Mouse (Mus musculus): Measurements from ENCODE around the gene Abhd17c. TPM values are rescaled to one million over a fixed set of nuclear protein-coding genes. Genes with fewer than 3 reads are reported as not detected.
A peak's percentile ranks its signal among the peaks of the same experiment; 100 is the strongest.
"Not testable (repeated sequence)": the region's sequence is repeated elsewhere in the genome, so short reads cannot be mapped to it uniquely, and the experiment has no call there.

Gene Abhd17c
- total RNA-seq, 2 experiments from 2014 or later, result 33.3 to 37.6 TPM

- no peak for DNase-seq (ENCODE audit: extremely low spot score in 1 of 2, low spot score in 2 of 2)
- H3K27ac ChIP-seq, result no peak overlapping the region
- no peak overlapping the region for H3K4me3 ChIP-seq
- intact Hi-C loops (cut with DNase I), result no loop called here
- no peak for TF ChIP-seq CTCF (IDR thresholded peaks at IDR 0.05)
Observed at GRCm38 (mm10) chr7:84132704-84133103, 19.0 kb downstream of the Abhd17c start.

DNA sequence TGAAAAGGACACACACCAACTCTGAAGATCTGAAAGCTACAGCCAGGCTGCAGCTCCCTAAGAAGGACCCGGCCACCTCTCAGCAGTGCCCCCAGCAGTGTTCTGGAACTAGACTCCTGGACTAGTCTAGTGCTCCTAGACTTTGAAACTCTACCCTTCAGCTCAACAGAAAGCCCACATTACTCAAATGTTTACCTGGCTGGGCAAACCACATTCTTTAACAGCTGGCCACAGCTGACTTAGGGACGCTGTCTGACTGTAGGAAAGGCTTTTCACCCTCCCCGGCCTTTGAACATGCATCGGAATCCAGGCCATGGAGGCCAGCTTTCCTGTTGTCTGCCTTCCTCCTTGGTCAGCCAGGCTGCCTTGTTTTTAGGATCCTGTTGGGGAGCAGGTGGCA lies 20.0 kb downstream of the Abhd17c start:
- no peak for TF ChIP-seq CTCF (IDR thresholded peaks at IDR 0.05)

GRCm38 (mm10) chr7:84128661-84129060 lies 23.0 kb downstream of the Abhd17c start:
- no peak for TF ChIP-seq CTCF (IDR thresholded peaks at IDR 0.05)
- no peak for DNase-seq (ENCODE audit: extremely low spot score in 1 of 2, low spot score in 2 of 2)
- H3K27ac ChIP-seq, result peak overlapping the region; percentile 5; the same call in 1 of the 2 replicates

More for the DNA sequence above, 20.0 kb downstream of the Abhd17c start:
- no peak for DNase-seq (ENCODE audit: extremely low spot score in 1 of 2, low spot score in 2 of 2)
- Histone ChIP-seq H3K4me3 (no peak overlapping the region), H3K27ac (no peak overlapping the region)
- intact Hi-C loops (cut with DNase I), result no loop called here

DNA sequence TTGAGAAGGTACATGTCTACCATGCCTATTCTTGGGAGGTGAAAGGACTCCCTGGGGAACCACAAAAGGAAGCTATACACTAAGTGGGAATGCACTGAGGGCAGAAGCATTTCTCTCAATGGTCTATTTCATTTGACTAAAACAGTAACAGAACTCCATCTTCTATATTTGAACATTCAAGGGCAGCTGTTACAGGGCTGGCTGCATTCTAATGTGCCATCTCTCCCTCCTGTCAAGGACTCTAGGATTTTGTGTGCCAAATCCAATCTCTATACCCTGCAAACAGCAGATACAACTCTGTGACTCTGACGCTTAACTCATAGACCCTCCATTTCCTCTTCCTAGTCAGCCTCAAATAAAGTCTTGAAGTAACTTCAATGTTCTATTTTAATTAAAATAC lies 26.0 kb downstream of the Abhd17c start:
- Histone ChIP-seq H3K4me3 (no peak overlapping the region), H3K27ac (no peak overlapping the region)
- DNase-seq (ENCODE audit: extremely low spot score in 1 of 2, low spot score in 2 of 2), result no peak
- intact Hi-C loops (cut with DNase I), result no loop called here
- TF ChIP-seq CTCF (IDR thresholded peaks at IDR 0.05), result no peak

More at GRCm38 (mm10) chr7:84128661-84129060, 23.0 kb downstream of the Abhd17c start:
- H3K4me3 ChIP-seq, result no peak overlapping the region
- intact Hi-C loops (cut with DNase I), result no loop called here

- DNase-seq (ENCODE audit: extremely low spot score in 1 of 2, low spot score in 2 of 2); intact Hi-C loops (cut with DNase I); H3K4me3 ChIP-seq; H3K27ac ChIP-seq: not testable (repeated sequence)
Observed at GRCm38 (mm10) chr7:84123651-84124050, 28.0 kb downstream of the Abhd17c start.

- no peak for DNase-seq (ENCODE audit: extremely low spot score in 1 of 2, low spot score in 2 of 2)
- intact Hi-C loops (cut with DNase I), result no loop called here
- Histone ChIP-seq H3K4me3 (no peak overlapping the region), H3K27ac (no peak overlapping the region)
- TF ChIP-seq CTCF (IDR thresholded peaks at IDR 0.05), result no peak
Observed at GRCm38 (mm10) chr7:84121778-84122177, 29.9 kb downstream of the Abhd17c start.

GRCm38 (mm10) chr7:84120142-84120760 lies 31.4 kb downstream of the Abhd17c start:
- no peak overlapping the region for H3K27ac ChIP-seq
- TF ChIP-seq CTCF (IDR thresholded peaks at IDR 0.05), result no peak
- no peak for DNase-seq (ENCODE audit: extremely low spot score in 1 of 2, low spot score in 2 of 2)
- H3K4me3 ChIP-seq, result no peak overlapping the region
- intact Hi-C loops (cut with DNase I), result no loop called here

DNA sequence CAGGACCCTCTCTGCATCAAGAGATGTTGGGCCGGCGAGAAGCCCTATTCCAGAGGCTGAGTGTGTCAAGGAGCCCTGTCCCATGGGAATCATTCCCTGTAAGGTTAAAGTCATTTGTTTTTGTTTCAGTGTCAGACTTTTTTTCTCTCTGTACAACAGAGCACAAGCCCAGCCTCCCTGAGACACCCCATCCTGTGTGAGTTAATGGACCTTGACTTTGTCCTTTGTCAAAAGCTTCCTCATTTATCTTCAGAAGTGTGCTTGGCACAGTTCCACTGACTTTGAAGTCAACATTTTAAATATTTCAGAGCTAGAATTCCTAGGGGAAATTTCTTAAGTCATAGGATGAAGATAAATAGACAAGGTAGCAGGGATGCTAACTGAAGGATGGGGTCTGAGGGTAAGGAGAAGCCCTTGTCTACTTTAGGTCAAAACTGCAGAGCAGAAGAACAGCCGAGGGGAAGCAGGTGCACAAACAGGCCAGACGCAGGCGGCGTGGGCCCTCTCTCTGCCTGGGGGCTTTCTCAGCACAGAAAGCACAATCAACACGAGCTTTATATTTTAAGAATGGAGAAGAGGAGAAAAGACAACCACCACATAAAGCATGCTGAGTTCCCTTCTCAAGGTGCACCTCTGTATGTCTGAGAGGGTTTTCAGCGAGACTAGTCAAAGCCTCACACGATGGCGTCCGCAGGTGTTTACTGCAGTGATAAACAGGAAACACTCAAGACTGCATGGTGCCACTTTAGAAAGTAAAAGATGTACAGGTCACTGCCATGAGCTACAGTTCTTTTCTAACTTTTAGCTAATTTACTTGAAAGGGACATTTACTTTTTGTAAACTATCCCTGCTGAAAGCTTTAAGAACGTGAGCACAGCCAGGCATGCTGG lies 32.2 kb downstream of the Abhd17c start:
- TF ChIP-seq CTCF (IDR thresholded peaks at IDR 0.05), result no peak
- Histone ChIP-seq H3K27ac (no peak overlapping the region), H3K4me3 (no peak overlapping the region)
- intact Hi-C loops (cut with DNase I), result no loop called here
- no peak for DNase-seq (ENCODE audit: extremely low spot score in 1 of 2, low spot score in 2 of 2)

DNA sequence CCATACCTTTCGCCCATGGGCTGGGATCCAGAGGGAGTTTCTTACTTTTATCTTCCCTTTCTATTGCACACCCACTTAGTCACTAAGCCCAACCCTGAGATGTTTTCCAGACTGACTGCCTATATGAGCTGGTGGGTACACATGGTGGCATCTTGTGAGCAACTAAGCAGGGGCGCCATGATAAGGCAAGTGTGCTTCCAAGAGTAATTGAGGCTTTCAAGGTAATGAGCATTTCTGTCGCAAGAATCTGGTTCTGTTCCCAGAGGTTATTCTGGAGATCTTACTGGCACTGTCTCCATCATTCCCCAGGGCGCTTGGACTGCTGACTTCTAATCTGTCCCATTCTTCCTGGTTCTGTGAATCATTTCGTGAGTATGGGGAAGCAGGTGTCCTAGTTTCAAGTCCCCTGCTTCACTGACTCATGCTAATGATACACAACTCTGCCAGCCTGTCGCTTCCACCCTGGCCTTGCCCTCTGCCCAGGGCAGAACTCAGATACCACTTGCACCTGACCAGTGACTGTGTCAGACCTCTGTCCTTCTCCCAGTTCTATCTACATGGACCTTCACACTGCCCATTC lies 34.1 kb downstream of the Abhd17c start:
- Histone ChIP-seq H3K4me3 (no peak overlapping the region), H3K27ac (no peak overlapping the region)
- no peak for DNase-seq (ENCODE audit: extremely low spot score in 1 of 2, low spot score in 2 of 2)
- intact Hi-C loops (cut with DNase I), result no loop called here
- TF ChIP-seq CTCF (IDR thresholded peaks at IDR 0.05), result no peak

DNA sequence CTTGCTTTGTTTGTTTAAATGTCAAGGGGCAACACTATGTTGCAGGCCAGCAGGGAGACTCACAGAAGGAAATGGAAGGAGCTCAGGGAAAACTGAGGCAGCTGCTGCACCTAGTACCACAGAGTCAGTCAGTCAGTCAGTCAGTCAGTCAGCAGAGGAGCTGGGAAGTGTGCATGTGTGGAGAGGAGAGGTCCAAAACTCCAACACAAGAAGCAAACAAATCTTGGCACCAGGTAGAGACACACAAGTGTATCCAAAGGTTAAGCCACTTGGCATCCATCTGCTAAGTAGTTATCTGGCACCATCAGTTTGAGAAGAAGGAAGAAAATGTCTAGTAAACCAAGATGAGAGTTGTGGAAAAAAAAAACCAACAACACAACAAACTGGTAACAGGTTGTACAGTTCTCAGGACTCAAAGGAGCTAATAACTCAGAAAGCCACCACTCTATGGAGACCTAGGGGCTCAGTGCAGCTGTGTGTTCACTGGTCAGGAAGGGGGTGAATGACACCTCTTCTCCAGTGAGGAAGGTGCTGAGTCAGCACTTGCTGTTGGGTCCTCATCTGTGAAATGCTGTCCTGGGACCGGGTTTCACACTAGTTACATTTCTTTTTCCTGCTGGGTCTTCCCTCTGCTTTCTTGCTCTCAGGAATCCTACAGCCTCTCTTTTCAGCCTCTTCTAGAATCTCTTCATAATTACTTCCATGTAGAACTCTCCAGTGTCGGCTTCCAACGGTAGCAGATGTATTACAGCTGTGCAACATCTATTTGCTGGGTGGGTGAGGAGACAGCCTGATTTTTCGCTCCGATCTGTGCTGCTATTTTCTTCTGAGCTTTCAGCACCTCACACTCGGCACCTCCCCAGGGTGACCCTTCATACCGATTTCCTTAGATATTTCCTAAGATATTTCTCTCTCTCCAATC lies 34.8 kb downstream of the Abhd17c start:
- Histone ChIP-seq H3K4me3 (no peak overlapping the region), H3K27ac (no peak overlapping the region)
- TF ChIP-seq CTCF (IDR thresholded peaks at IDR 0.05), result no peak
- DNase-seq (ENCODE audit: extremely low spot score in 1 of 2, low spot score in 2 of 2), result no peak
- intact Hi-C loops (cut with DNase I), result no loop called here

GRCm38 (mm10) chr7:84115385-84115784 lies 36.3 kb downstream of the Abhd17c start:
- DNase-seq (ENCODE audit: extremely low spot score in 1 of 2, low spot score in 2 of 2), result no peak
- H3K27ac ChIP-seq, result no peak overlapping the region
- H3K4me3 ChIP-seq, result no peak overlapping the region
- intact Hi-C loops (cut with DNase I), result no loop called here
- peak; percentile 31 for TF ChIP-seq CTCF (IDR thresholded peaks at IDR 0.05)
